Mouse (Mus musculus) gastrocnemius, adult 2 months (tissue): ENCODE data around the gene Olfr1313. TPM values are rescaled to one million over a fixed set of nuclear protein-coding genes. Genes with fewer than 3 reads are reported as not detected.
"Not testable (repeated sequence)": the region's sequence is repeated elsewhere in the genome, so short reads cannot be mapped to it uniquely, and the experiment has no call there.

Experiments
- DNase-seq: peaks from one replicate; pipeline ENCODE4 v3.0.0; 2022
- H3K27ac ChIP-seq: fragments of 200-600 bp; 2 replicates; pipeline ENCODE4 v1.8.1; 2022; ENCODE audit warnings: mild to moderate bottlenecking
- H3K4me3 ChIP-seq: fragments of 200-600 bp; 2 replicates; pipeline ENCODE4 v1.8.1; 2022; ENCODE audit warnings: mild to moderate bottlenecking, moderate library complexity
- CTCF ChIP-seq: fragments of 200-600 bp; IDR thresholded peaks from 2 replicates; pipeline ENCODE4 v1.8.1; 2022; ENCODE audit warnings: antibody characterized with exemption, mild to moderate bottlenecking, moderate library complexity
- intact Hi-C: fragments of 180-260 bp; cut with DNase I; formaldehyde crosslinking; loops from one replicate; pipeline ENCODE4 v1.15.1; 2025
- long read RNA-seq, 2 experiments: library from polyadenylated mRNA; stranded (forward); transcript quantifications; one replicate each; pipeline ENCODE4 v2.0.0; 2021
- total RNA-seq, 2 experiments: library from RNA; stranded (reverse); gene quantifications; 2 replicates each; pipeline ENCODE4 v1.2.3; 2021

Gene Olfr1313
- total RNA-seq: not detected
- long read RNA-seq, experiment 1: 0 reads
- long read RNA-seq, experiment 2: 0 reads

- no peak for DNase-seq
- Histone ChIP-seq H3K4me3 (no peak within 1 kb of the TSS), H3K27ac (no peak within 1 kb of the TSS)
- no peak for TF ChIP-seq CTCF
- intact Hi-C loops: no loop called here
Observed at GRCm38 (mm10) chr2:112077743-112078142, at the start of gene Olfr1313. Olfr1313 (minus strand) TSS chr2:112077843.

DNA sequence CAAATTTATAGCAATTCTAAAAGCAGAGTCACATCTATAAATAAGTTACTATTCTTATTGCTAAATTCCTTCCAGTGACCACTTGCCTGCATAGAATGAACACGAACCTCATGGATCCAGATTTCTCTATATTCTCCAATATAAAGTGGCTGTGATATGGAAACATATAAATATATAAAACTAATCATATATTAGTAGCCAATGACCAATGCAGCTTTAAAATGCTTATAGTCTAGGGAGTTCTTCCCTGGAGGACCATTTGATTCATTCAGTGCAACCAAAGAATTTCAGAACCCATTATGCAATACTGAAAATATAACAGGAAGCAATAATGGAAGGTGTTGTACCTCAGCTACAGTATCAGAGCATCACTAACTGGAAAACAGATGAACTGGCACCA lies 37.7 kb upstream of the Olfr1313 start, which contains the start of gene Olfr1315-ps1:
Gene Olfr1315-ps1 (minus strand): TSS at position 101 of the 400 bp plus-strand sequence.
- intact Hi-C loops: no loop called here
- no peak for DNase-seq
- no peak within 1 kb of the TSS for H3K27ac ChIP-seq
- TF ChIP-seq CTCF: no peak
- H3K4me3 ChIP-seq: no peak within 1 kb of the TSS

- TF ChIP-seq CTCF: no peak
- intact Hi-C loops: no loop called here
- no peak within 1 kb of the TSS for H3K4me3 ChIP-seq
- DNase-seq: no peak
- no peak within 1 kb of the TSS for H3K27ac ChIP-seq
Observed at GRCm38 (mm10) chr2:112096681-112097080, 19.0 kb upstream of the Olfr1313 start, which contains the start of gene Olfr1314. Olfr1314 (minus strand) TSS chr2:112096781.

GRCm38 (mm10) chr2:112050138-112050537 lies 27.5 kb downstream of the Olfr1313 start, which contains the start of gene Olfr1312:
Olfr1312 (minus strand) TSS chr2:112050238.
- no peak within 1 kb of the TSS for H3K27ac ChIP-seq
- TF ChIP-seq CTCF: no peak
- DNase-seq: no peak
- intact Hi-C loops: no loop called here
- H3K4me3 ChIP-seq: no peak within 1 kb of the TSS

DNA sequence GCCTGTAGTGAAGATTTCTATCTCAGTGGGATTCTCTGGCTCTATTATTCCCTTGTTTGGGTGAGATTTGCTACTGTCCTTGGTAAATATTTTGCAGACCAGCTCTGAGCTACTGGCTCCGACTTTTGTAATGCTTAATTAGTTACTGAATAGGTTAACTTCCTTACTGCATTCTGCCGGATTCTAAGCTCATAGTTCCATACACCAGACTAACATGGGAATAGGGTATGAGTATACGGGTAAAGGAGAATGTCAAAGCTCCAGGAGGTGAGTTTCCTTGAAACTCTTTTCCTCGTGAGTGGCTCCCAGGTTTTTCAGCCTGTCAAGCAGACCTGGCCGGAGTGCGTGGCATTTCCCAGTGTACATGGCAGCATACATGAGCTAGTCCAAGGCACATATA lies 50.7 kb downstream of the Olfr1313 start:
- H3K4me3 ChIP-seq, intact Hi-C loops, H3K27ac ChIP-seq, DNase-seq: not testable (repeated sequence)

GRCm38 (mm10) chr2:112024312-112024711 lies 53.3 kb downstream of the Olfr1313 start, which contains the start of gene Olfr1311:
Olfr1311 (minus strand) TSS chr2:112024412.
- no peak for DNase-seq
- intact Hi-C loops: no loop called here
- Histone ChIP-seq H3K27ac (no peak within 1 kb of the TSS), H3K4me3 (no peak within 1 kb of the TSS)
- TF ChIP-seq CTCF: no peak

Other genes starting within 250 kb of the Olfr1313 start
- gene Olfr1305, start 200.7 kb downstream of the Olfr1313 start, total RNA-seq: not detected
- gene Olfr1306, start 161.6 kb downstream of the Olfr1313 start, total RNA-seq: not detected
- gene Olfr1307, start 128.4 kb downstream of the Olfr1313 start, total RNA-seq: not detected
- not detected for gene Olfr1308, start 112.9 kb downstream of the Olfr1313 start, total RNA-seq
- gene Olfr1309, start 87.6 kb downstream of the Olfr1313 start, total RNA-seq: not detected
- not detected for gene Olfr1310, start 65.1 kb downstream of the Olfr1313 start, total RNA-seq
- gene Olfr1311, start 53.4 kb downstream of the Olfr1313 start, total RNA-seq: not detected
- not detected for gene Olfr1312, start 27.6 kb downstream of the Olfr1313 start, total RNA-seq
- gene Olfr1314, start 18.9 kb upstream of the Olfr1313 start, total RNA-seq: not detected
- gene Olfr1315-ps1, start 37.6 kb upstream of the Olfr1313 start, total RNA-seq: not detected
- gene Olfr1316, start 57.1 kb upstream of the Olfr1313 start, total RNA-seq: not detected
- not detected for gene Olfr1317, start 62.5 kb upstream of the Olfr1313 start, total RNA-seq
- gene Olfr1318, start 76.4 kb upstream of the Olfr1313 start, total RNA-seq: not detected
- 1 to 10 TPM in 1 of 2 experiments, under 1 TPM in 1; 0.99 to 1.5 TPM for gene Lpcat4, start 161.6 kb upstream of the Olfr1313 start, total RNA-seq
- gene Nutm1, start 181.4 kb upstream of the Olfr1313 start, total RNA-seq: not detected
- gene Nop10, start 184.1 kb upstream of the Olfr1313 start, total RNA-seq: 10 to 100 TPM; 51.6 to 64.3 TPM
- 10 to 100 TPM; 25.5 to 26.6 TPM for gene Slc12a6, start 188.0 kb upstream of the Olfr1313 start, total RNA-seq
- gene Gm21985, start 188.5 kb upstream of the Olfr1313 start, total RNA-seq: 1 to 10 TPM in 1 of 2 experiments, under 1 TPM in 1; 0.71 to 1.8 TPM